Mouse (Mus musculus): ENCODE results near the gene 4930470P17Rik.

4930470P17Rik gene

DNA sequence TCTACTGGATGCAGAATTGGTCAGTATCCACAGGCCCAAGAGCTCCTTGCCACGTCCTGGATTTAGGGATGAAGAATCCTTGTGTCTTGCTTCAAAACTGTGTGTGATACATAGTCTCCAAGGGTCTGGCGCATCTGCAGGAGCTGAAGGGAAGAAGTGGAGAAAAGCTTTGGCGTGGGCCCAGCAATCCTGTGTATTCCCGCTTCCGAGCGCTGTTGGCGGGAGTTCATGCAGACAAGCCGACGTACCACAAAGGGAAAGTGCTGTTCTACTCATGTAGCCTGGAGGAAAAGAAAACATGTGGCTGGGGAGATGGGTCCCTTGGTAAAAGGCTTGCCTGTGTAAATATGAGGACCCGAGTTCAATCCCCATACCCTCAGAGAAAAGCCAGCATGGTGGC lies 22.3 kb downstream of the 4930470P17Rik start:
- in situ Hi-C loops (cut with MboI, MseI): no loop called here

- in situ Hi-C loops (cut with MboI, MseI): no loop called here
These were observed 23.2 kb downstream of the 4930470P17Rik start for GRCm38 (mm10) chr2:170578588-170578987.

- in situ Hi-C loops (cut with MboI, MseI): no loop called here
These were observed 24.3 kb downstream of the 4930470P17Rik start for GRCm38 (mm10) chr2:170577502-170577901.

GRCm38 (mm10) chr2:170576077-170576476 lies 25.7 kb downstream of the 4930470P17Rik start:
- in situ Hi-C loops (cut with MboI, MseI): no loop called here

DNA sequence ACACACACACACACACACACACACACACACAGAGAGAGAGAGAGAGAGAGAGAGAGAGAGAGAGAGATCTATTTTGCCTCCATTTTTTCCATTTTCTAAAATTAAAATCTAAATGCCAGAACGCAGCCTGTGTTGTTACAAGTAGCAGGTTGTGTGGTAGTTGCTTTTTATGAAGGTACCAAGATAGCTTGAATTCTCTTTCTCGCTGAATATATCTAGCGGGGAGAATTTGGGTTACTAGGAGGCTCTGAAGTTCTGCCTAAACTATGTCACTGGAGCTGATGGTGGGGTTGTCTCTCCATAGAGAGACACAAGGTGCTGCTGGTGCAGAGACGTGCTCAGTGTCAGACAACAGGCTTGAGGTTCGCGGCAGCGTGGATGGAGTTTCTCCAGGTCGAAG lies 36.8 kb downstream of the 4930470P17Rik start:
- in situ Hi-C loops (cut with MboI, MseI): no loop called here

DNA sequence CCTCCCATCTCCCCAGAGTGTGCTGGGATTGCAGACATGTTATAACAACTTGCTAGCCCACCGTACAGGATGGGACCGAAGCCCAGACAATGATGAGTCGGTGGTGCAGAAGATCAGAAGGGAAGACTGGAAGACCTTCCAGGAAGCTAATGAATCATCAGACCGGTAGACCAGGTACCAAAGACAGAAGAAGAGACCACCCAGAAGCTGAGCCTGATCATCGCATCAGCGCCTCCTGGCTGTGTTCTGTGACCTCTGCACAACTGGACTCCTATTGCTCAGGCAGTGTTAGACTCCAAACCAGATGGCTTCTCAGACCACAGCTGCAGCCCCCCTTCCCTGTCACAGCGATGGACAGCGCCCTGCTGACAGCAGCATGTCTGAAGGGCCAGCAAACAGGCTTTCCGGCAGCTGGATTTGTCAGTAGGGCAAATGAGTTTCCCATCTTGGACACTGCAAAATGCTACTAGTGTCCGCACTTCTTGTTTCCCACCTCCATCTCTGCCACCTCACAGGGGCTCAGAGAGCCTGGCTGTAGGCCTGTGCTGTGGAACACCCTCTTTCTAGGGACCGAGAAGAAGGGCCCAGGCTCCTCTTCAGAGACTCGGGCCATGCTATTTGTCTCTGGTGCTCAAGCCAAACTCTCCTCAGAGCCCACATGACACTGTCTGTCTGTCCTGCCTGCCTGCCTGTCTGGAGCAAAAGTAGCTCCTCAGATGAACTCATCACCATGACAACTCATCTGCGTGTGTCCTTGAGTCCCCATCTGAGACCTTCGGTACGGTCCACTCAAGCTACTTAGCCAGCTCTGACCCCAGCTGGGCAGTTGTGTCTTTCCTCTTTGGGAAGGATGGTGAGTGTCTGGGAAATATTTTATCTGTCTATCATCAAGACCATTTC lies 37.6 kb downstream of the 4930470P17Rik start:
- in situ Hi-C loops (cut with MboI, MseI): no loop called here

GRCm38 (mm10) chr2:170552088-170552487 lies 49.7 kb downstream of the 4930470P17Rik start:
- in situ Hi-C loops (cut with MboI, MseI): no loop called here

DNA sequence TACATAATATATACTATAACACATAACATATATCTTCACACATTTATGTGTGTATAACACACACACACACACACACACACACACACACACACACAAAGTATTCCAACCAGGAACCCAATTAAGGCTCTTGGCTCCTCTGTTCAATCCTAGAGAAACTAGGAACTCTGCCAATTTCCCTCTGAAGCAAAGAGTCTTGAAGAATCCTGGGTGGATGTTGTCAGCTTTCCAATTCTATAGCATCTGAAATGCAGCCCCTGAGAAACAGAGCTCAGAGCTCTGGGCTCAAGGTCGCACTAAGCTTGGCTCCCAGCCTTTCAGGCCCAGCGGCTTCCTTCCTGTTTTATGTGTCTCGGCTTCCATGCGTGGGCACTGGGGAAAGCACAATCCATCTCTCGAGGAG lies 51.6 kb downstream of the 4930470P17Rik start:
- in situ Hi-C loops (cut with MboI, MseI): no loop called here

- in situ Hi-C loops (cut with MboI, MseI): no loop called here
These were observed 52.7 kb downstream of the 4930470P17Rik start for GRCm38 (mm10) chr2:170549146-170549545.

- in situ Hi-C loops (cut with MboI, MseI): no loop called here
These were observed 53.8 kb downstream of the 4930470P17Rik start for GRCm38 (mm10) chr2:170548046-170548445.

- in situ Hi-C loops (cut with MboI, MseI): no loop called here
These were observed 54.3 kb downstream of the 4930470P17Rik start for GRCm38 (mm10) chr2:170547526-170547925.

- in situ Hi-C loops (cut with MboI, MseI): no loop called here
These were observed 56.1 kb downstream of the 4930470P17Rik start for GRCm38 (mm10) chr2:170545745-170546144.

DNA sequence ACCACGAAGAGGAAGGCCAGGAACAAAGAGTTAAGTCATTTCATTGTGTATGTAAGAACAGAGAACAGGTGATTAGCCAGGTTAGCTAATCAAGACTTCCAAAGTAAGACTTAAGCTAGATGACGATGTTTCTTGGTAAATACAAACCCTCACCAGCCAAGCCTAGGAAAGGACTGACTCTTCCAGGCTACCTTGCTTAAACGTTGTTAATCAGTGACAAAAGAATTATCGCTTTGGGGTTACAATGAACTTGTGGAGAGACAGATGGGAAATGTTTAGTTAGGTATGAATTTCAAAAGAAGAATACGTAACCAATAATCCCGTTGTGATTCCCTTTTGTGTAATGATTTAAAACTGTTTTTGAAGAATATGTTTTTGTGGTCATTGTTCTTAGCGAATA lies 56.9 kb downstream of the 4930470P17Rik start:
- in situ Hi-C loops (cut with MboI, MseI): no loop called here

GRCm38 (mm10) chr2:170544159-170544558 lies 57.7 kb downstream of the 4930470P17Rik start:
- in situ Hi-C loops (cut with MboI, MseI): no loop called here

- in situ Hi-C loops (cut with MboI, MseI): no loop called here
These were observed 58.2 kb downstream of the 4930470P17Rik start for GRCm38 (mm10) chr2:170543625-170544024.

GRCm38 (mm10) chr2:170539211-170539610 lies 62.6 kb downstream of the 4930470P17Rik start:
- in situ Hi-C loops (cut with MboI, MseI): loop anchor here (5.0 to 10.0 kb wide), 2 partner anchors 442 to 864 kb away; no protein-coding TSS in a partner anchor

DNA sequence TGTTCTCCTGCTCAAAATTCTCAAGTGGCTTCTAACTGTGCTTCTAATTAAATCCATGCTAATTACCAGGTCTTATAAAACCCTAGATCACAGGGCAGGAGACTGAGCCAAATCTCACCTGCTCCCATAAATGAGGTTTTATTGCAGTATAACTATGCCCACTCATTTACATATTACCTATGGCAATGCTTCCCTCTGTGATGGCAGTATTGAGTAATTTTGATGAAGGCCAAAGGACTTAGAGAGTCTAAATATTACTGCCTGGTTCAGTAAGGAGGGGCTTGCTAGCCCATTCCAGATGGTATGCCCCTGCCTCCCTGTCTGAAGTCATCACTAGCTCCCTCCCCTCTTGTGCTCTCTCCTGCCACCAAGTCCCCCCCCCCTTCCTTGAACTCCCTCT lies 66.0 kb downstream of the 4930470P17Rik start:
- in situ Hi-C loops (cut with MboI, MseI): loop anchor here (5.0 to 10.0 kb wide), 2 partner anchors 439 to 861 kb away; no protein-coding TSS in a partner anchor

GRCm38 (mm10) chr2:170534803-170535174 lies 67.0 kb downstream of the 4930470P17Rik start:
- in situ Hi-C loops (cut with MboI, MseI): loop anchor here (5.0 to 10.0 kb wide), 2 partner anchors 437 to 860 kb away; no protein-coding TSS in a partner anchor

GRCm38 (mm10) chr2:170534116-170534802 lies 67.6 kb downstream of the 4930470P17Rik start:
- in situ Hi-C loops (cut with MboI, MseI): loop anchor here (10.0 kb wide), 1 partner anchor 859 kb away; no protein-coding TSS in a partner anchor

DNA sequence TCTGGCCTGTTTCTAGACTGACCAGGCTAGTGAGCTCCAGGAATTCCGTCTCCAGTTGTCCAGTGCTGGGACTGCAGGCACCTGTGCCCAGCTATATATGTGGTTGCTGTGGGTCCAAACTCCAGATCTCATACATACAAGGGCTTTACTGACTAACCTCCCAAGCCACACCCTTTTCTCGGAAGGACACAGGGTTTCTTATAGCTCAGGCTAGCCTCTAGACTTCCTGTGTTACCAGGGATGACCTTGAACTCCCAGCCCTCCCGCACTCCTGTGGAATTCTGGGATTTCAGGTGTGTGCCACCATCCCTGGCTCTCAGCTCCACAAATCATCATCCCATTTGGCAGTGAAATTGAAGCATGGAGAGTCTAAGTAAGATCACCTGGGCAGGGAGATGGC lies 71.6 kb downstream of the 4930470P17Rik start:
- in situ Hi-C loops (cut with MboI, MseI): loop anchor here (10.0 kb wide), 1 partner anchor 855 kb away; no protein-coding TSS in a partner anchor

DNA sequence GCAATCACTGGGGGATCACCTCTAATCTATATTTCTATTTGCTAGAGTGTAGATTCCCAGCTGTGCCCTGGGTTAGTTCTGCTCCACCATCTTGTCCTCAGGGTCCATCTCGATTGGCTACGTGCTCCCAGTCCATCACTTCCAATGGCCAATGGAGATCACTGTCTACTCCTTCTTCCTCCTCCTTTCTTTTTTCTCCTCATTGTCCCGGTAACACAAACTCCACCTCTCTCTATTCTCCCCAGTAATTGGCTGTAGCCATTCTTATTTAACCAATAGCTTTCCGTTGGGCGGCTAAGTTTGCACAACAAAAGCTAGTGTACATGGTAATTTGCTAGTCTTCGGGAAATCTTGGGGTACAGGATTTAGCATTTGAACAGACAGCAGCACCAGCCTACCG lies 72.1 kb downstream of the 4930470P17Rik start:
- in situ Hi-C loops (cut with MboI, MseI): loop anchor here (5.0 to 10.0 kb wide), 2 partner anchors 855 to 1613 kb away; no protein-coding TSS in a partner anchor

Measured in T-helper 1 cell (primary cell).